Mouse (Mus musculus) erythroblast, embryonic 14.5 days (primary cell): ENCODE data around the gene Hivep2. TPM values are rescaled to one million over a fixed set of nuclear protein-coding genes. Genes with fewer than 3 reads are reported as not detected.

ENCODE experiments used
- H3K27me3 ChIP-seq: 2 replicates; pipeline ENCODE4 v1.6.1; 2012; ENCODE audit warnings: inconsistent platforms; ENCODE audit not compliant: control insufficient read depth
- H3K36me3 ChIP-seq: 2 replicates; pipeline ENCODE4 v1.6.1; 2012; ENCODE audit warnings: mild to moderate bottlenecking, inconsistent platforms; ENCODE audit not compliant: control insufficient read depth
- H3K4me1 ChIP-seq: 2 replicates; pipeline ENCODE4 v1.6.1; 2012; ENCODE audit warnings: inconsistent platforms; ENCODE audit not compliant: control insufficient read depth
- H3K4me3 ChIP-seq: replicated peaks from 2 replicates; pipeline ENCODE3; 2012; ENCODE audit warnings: moderate library complexity, mild to moderate bottlenecking, inconsistent platforms
- H3K9me3 ChIP-seq: 2 replicates; pipeline ENCODE4 v1.6.1; 2012; ENCODE audit warnings: low read length, inconsistent platforms, mixed read lengths; ENCODE audit not compliant: control insufficient read depth
- GATA1 ChIP-seq: IDR thresholded peaks from 2 replicates; pipeline ENCODE4 v1.6.1; 2012; ENCODE audit warnings: low read length, inconsistent platforms, mixed read lengths
- TAL1 ChIP-seq: IDR thresholded peaks from 3 replicates; pipeline ENCODE4 v1.6.1; 2012; ENCODE audit warnings: low read length, inconsistent platforms, mixed read lengths
- polyA plus RNA-seq: library from polyadenylated mRNA; stranded (reverse); fragments of >175 nt; gene quantifications from 2 replicates; pipeline ENCODE4 v1.2.3, GENCODE M21; 2012

The Hivep2 gene
- polyA plus RNA-seq, 1 experiment = not detected

DNA sequence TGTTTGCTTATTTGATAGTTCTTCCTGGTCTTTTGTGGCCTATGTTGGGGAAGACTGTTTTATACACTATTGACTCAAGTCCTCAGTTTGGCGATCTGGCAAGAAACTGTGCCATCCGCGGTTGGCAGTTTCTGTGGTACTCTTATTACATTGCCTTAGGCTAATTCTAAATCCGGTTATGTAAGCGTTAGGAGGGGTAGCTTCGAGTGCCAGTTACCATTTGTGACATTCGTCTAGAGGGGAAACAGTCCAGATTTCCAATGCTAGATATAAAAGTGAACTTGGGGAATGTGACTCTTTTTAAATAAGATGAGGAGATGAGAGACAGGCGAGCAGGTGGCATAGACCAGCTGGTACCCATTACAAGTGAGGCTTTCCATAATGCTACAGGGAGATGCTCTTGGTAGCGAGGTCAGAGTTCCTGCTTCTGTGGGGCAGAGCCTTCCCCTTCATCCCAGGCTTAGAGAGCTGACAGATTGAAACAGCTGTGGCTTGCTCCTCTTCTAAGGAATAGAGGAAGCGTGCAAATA is 83.1 kb downstream of the Hivep2 start:
- Histone ChIP-seq H3K27me3 (no peaks in the 10 kb centered on the region), H3K9me3 (no peaks in the 10 kb centered on the region), H3K4me1 (no peaks in the 10 kb centered on the region), H3K36me3 (no peaks in the 10 kb centered on the region), H3K4me3 (no peak overlapping the region)
- TF ChIP-seq GATA1 (no peak), TAL1 (no peak)

- no peak for TF ChIP-seq TAL1
- TF ChIP-seq GATA1 = no peak
- Histone ChIP-seq H3K36me3 (no peaks in the 10 kb centered on the region), H3K27me3 (no peaks in the 10 kb centered on the region), H3K9me3 (no peaks in the 10 kb centered on the region), H3K4me3 (no peak overlapping the region), H3K4me1 (no peaks in the 10 kb centered on the region)
Observed at GRCm38 (mm10) chr10:14049686-14050085, 83.8 kb downstream of the Hivep2 start.

DNA sequence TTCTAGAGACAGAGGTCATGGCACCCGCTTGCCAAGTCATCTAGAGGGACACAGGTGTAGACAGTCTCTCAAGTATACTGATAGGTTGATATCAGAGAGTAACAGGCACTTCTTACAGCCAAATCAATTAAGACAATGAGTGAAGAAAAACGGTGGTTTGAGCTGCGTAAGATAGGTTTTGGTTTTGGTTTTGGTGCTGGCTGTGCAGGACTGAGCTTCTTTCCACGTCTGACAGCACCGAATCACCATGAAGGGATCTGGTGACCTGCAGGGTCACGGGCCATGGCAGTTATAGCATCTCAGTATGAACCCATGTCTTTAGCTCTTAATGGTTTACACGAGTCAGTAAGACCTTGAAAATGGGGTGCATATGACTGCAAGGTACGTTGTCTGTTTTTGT is 84.7 kb downstream of the Hivep2 start:
- H3K27me3 ChIP-seq = no peaks in the 10 kb centered on the region

DNA sequence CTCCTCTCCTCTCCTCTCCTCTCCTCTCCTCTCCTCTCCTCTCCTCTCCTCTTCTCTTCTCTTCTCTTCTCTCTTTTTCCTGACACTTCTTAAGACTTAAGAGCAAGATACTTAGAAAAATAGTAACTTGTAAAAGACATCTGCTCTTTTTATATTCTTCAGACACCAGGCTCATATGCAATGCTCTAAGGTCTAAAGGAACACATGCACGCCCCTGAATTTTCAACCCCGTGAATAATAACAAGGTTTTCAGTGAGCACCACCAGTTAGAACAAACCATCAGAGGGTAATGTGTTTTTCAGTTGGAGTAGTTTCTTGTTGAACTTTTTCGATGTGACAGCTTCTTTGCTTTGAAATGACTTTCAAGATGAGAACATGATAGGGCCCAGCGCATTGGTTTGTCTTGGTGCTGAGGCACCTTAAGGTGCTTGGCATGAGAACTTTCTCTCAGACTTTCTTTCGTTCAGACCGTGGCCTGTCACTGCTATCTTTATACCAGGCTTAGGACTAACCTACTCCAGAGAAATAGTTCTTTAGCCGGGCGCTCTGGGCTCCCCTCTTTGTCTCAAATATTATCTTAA is 86.3 kb downstream of the Hivep2 start:
- no peak for TF ChIP-seq TAL1
- no peak for TF ChIP-seq GATA1
- Histone ChIP-seq H3K4me3 (no peak overlapping the region), H3K9me3 (no peaks in the 10 kb centered on the region), H3K4me1 (no peaks in the 10 kb centered on the region), H3K36me3 (no peaks in the 10 kb centered on the region), H3K27me3 (no peaks in the 10 kb centered on the region)

More for the DNA sequence above, 84.7 kb downstream of the Hivep2 start:
- H3K9me3 ChIP-seq = no peaks in the 10 kb centered on the region
- TF ChIP-seq GATA1 (no peak), TAL1 (no peak)
- H3K4me1 ChIP-seq = no peaks in the 10 kb centered on the region
- H3K36me3 ChIP-seq = no peaks in the 10 kb centered on the region
- no peak overlapping the region for H3K4me3 ChIP-seq

DNA sequence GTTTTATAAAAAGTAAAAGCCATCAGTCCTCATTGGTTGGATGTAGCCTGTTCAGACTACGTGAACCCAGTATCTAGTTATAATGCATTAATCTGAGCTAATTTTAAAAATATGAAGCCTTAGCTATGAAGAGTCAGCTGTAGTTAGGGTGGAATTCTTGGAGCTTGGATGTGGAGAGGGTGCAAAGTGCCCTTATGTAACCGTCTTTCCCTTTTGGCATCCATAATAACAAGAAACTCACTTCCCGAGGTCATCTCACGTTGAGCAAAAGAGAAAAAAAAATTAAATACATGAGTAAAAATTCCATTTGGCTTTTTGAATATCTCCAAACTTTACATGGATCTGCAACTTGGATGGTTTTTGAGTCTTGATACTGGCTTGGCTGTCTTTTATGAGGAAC is 89.0 kb downstream of the Hivep2 start:
- no peak for TF ChIP-seq TAL1
- TF ChIP-seq GATA1 = no peak
- Histone ChIP-seq H3K36me3 (no peaks in the 10 kb centered on the region), H3K9me3 (no peaks in the 10 kb centered on the region), H3K27me3 (no peaks in the 10 kb centered on the region), H3K4me3 (no peak overlapping the region), H3K4me1 (no peaks in the 10 kb centered on the region)

DNA sequence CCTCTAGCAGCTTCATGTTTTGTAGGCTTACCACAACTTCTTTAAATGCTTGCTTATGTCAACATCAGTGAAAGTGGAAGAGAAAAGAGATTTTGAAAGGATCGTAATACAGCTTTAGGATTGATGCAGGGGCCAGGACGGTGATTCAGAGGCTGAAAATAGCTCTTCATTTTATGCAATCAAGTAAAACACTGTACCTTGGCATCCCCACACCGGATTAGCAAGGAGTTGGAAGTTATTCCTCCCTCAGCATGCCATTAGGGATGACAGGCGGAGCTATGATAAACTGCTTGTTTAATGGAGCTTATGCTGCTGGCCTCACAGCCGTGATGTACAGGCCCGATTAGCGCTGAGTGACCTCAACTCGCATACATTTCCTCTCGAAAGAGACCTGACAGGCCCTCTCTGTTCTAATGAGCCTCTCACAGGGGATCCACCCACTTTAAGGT is 89.7 kb downstream of the Hivep2 start:
- TF ChIP-seq GATA1 (no peak), TAL1 (no peak)
- H3K4me3 ChIP-seq = no peak overlapping the region
- no peaks in the 10 kb centered on the region for H3K4me1 ChIP-seq
- H3K27me3 ChIP-seq = no peaks in the 10 kb centered on the region
- no peaks in the 10 kb centered on the region for H3K9me3 ChIP-seq
- H3K36me3 ChIP-seq = no peaks in the 10 kb centered on the region

GRCm38 (mm10) chr10:14056057-14056456 is 90.2 kb downstream of the Hivep2 start:
- no peaks in the 10 kb centered on the region for H3K27me3 ChIP-seq
- no peaks in the 10 kb centered on the region for H3K36me3 ChIP-seq
- no peaks in the 10 kb centered on the region for H3K4me1 ChIP-seq
- H3K4me3 ChIP-seq = no peak overlapping the region
- TF ChIP-seq GATA1 = no peak
- TF ChIP-seq TAL1 = no peak
- no peaks in the 10 kb centered on the region for H3K9me3 ChIP-seq

GRCm38 (mm10) chr10:14056584-14057451 is 90.9 kb downstream of the Hivep2 start:
- H3K9me3 ChIP-seq = no peaks in the 10 kb centered on the region
- no peaks in the 10 kb centered on the region for H3K36me3 ChIP-seq
- TF ChIP-seq GATA1 (no peak), TAL1 (no peak)
- no peaks in the 10 kb centered on the region for H3K27me3 ChIP-seq
- no peak overlapping the region for H3K4me3 ChIP-seq
- no peaks in the 10 kb centered on the region for H3K4me1 ChIP-seq

- no peaks in the 10 kb centered on the region for H3K27me3 ChIP-seq
- H3K9me3 ChIP-seq = no peaks in the 10 kb centered on the region
- no peaks in the 10 kb centered on the region for H3K4me1 ChIP-seq
- no peaks in the 10 kb centered on the region for H3K36me3 ChIP-seq
- no peak overlapping the region for H3K4me3 ChIP-seq
- no peak for TF ChIP-seq GATA1
- no peak for TF ChIP-seq TAL1
Observed at GRCm38 (mm10) chr10:14057841-14058605, 92.1 kb downstream of the Hivep2 start.
